ENCODE assay signal across 19 mouse cellular contexts in genomic region chr14:45102201-45102600, GRCm38 (mm10).
"Had no signal": no experiment of that assay in that cellular context is flagged by ENCODE, and none has a peak within 500 bp of the region (broad histone marks: within the 10 kb centered on the region; RNA-seq: fewer than 3 reads in every experiment).

No protein-coding gene starts in this region.

- ATAC-seq: lung, postnatal 0 days; midbrain, embryonic 13.5 days; midbrain, embryonic 15.5 days had no signal

- H3K4me2 ChIP-seq: lung, embryonic 15.5 days; midbrain, embryonic 11.5 days; midbrain, embryonic 13.5 days; midbrain, embryonic 15.5 days; neural tube, embryonic 12.5 days; stomach, embryonic 15.5 days had no signal

- H3K4me1 ChIP-seq: lung, embryonic 15.5 days; midbrain, embryonic 13.5 days; midbrain, embryonic 15.5 days; neural tube, embryonic 12.5 days; stomach, embryonic 15.5 days had no signal

- DNase-seq: lung, adult 2 months; lung, postnatal 14 days; lung, postnatal 36 days; right cerebral cortex, postnatal 25 days; right cerebral cortex, postnatal 4 days; spleen, adult 18-20 months; thymus, adult 2 months; thymus, postnatal 25 days; thymus, postnatal 4 days had no signal

- H3K27ac ChIP-seq: lung, embryonic 15.5 days; macrophage; midbrain, embryonic 13.5 days; midbrain, embryonic 15.5 days; neural tube, embryonic 12.5 days; stomach, embryonic 15.5 days; stomach, postnatal 0 days had no signal

- H3K9me3 ChIP-seq: lung, embryonic 15.5 days; megakaryocyte, embryonic 14.5 days; midbrain, embryonic 13.5 days; midbrain, embryonic 15.5 days; neural tube, embryonic 12.5 days; stomach, embryonic 15.5 days had no signal

- H3K9ac ChIP-seq: lung, embryonic 15.5 days; midbrain, embryonic 13.5 days; midbrain, embryonic 15.5 days; neural tube, embryonic 12.5 days; stomach, embryonic 15.5 days had no signal

- H3K27me3 ChIP-seq: lung, embryonic 15.5 days; megakaryocyte, embryonic 14.5 days; midbrain, embryonic 13.5 days; midbrain, embryonic 15.5 days; neural tube, embryonic 12.5 days; stomach, embryonic 15.5 days had no signal

- H3K36me3 ChIP-seq: lung, embryonic 15.5 days; midbrain, embryonic 13.5 days; midbrain, embryonic 15.5 days; neural tube, embryonic 12.5 days; stomach, embryonic 15.5 days had no signal

- H3K4me3 ChIP-seq: lung, embryonic 15.5 days; megakaryocyte, embryonic 14.5 days; midbrain, embryonic 13.5 days; midbrain, embryonic 15.5 days; neural tube, embryonic 12.5 days; stomach, embryonic 15.5 days had no signal
